In the genomic region with DNA sequence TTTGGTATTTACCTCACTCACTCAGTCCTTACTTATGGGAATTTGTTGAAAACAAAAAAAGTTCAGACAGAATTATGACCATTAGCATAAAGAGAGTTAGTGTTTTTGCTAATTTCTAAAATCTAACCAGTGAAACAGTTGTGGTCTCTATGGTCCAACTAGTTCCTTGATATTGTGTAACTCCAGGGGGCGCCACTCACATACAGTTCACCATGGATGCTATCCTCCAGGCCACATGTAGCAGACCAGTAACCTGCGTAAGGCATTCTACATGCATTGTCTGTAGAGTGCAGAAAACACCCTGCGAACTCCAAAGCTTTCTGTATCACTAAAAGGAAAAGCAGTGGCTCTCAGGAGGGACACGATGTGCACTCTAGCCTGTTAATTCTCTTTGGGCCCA, we compare ENCODE assay signal across 8 mouse cellular contexts.
A peak's percentile ranks its signal among the peaks of the same experiment; 100 is the strongest.
DNase-seq lines count a peak whose midpoint lies in the region; ATAC-seq and TF ChIP-seq lines count a peak whose summit lies in the region.

No protein-coding gene starts in this region.

- CTCF ChIA-PET in Patski (lab: Charles Lee): interaction anchor here (0.7 to 1.3 kb wide), 3 partner anchors 11 to 17 kb away, joined by 3 to 4 read pairs (median 3); no protein-coding TSS in a partner anchor

- H3K4me2 ChIP-seq in lung, postnatal 0 days (replicated peaks; ENCODE audit: low read depth, low read length): no peak overlapping the region

- TF ChIP-seq EP300 in lung, postnatal 0 days (IDR thresholded peaks at IDR 0.05): no peak

- peak; percentile 63 for ATAC-seq in Patski
- ATAC-seq in lung, postnatal 0 days: 0 out of 2 replicates have a peak, but pooled peaks have one; percentile 31

- peaks cover 9% of the 10 kb centered on the region for H3K27me3 ChIP-seq in Patski
- H3K27me3 ChIP-seq in lung, postnatal 0 days (replicated peaks; ENCODE audit: insufficient read depth, low read length): no peaks in the 10 kb centered on the region

- H3K4me3 ChIP-seq in lung, postnatal 0 days (ENCODE audit: low read depth, low read length): no peak overlapping the region

- no peak overlapping the region for H3K27ac ChIP-seq in lung, postnatal 0 days (ENCODE audit: low read length)

- POLR2A ChIA-PET in Patski (lab: Charles Lee): no interaction called here

- H3K36me3 ChIP-seq in lung, postnatal 0 days (ENCODE audit: insufficient read depth, low read length): no peaks in the 10 kb centered on the region

- in situ Hi-C loops in Patski (cut with MboI; ENCODE audit: low pct_unique_long_range_greater_than_20kb): loop anchor here (5.0 kb wide), 1 partner anchor 256 kb away; no protein-coding TSS in a partner anchor

- 0 out of 2 replicates have a peak, but pooled peaks cover 2% of the 10 kb centered on the region for H3K4me1 ChIP-seq in lung, postnatal 0 days (ENCODE audit: insufficient read depth, low read depth, low read length)

- H3K9me3 ChIP-seq in lung, postnatal 0 days (ENCODE audit: low read length): no peaks in the 10 kb centered on the region

- peak; percentile 66 for TF ChIP-seq CTCF in Patski (IDR thresholded peaks at IDR 0.05)
- peak; percentile 79 for TF ChIP-seq CTCF in lung, postnatal 0 days (IDR thresholded peaks at IDR 0.05)

- H3K9ac ChIP-seq in lung, postnatal 0 days (replicated peaks; ENCODE audit: low read depth): no peak overlapping the region

- 35% methylated on average over 4 of the region's 4 CpGs for WGBS in lung, postnatal 0 days

- peak; percentile 63 for DNase-seq in gastrocnemius, adult 18-20 months (ENCODE audit: low spot score)
- DNase-seq in gastrocnemius, postnatal 25 days: no peak
- no peak for DNase-seq in Patski (ENCODE audit: low read depth, low spot score)
- peak; percentile 83 to 84 for DNase-seq in cerebellum, postnatal 10 days
- DNase-seq in gastrocnemius, postnatal 10 days: peak; percentile 68
- DNase-seq in kidney, postnatal 36 days: peak; percentile 75 to 87
- peak; percentile 64 for DNase-seq in lung, postnatal 0 days (ENCODE audit: low spot score)
- peak; percentile 64 for DNase-seq in urinary bladder, postnatal 25 days (ENCODE audit: low spot score)

Comparison
In these comparisons a context has a peak if more than half of its experiments do, and no peak if none do; other contexts are left out.
1. DNase-seq: peak in gastrocnemius, adult 18-20 months (single experiment), cerebellum, postnatal 10 days (2 of 2), gastrocnemius, postnatal 10 days (single experiment), kidney, postnatal 36 days (2 of 2), lung, postnatal 0 days (single experiment) and urinary bladder, postnatal 25 days (single experiment); none in gastrocnemius, postnatal 25 days (single experiment) and Patski (single experiment).